Mouse (Mus musculus): ENCODE results near the gene Npl. TPM values are rescaled to one million over a fixed set of nuclear protein-coding genes. Genes with fewer than 3 reads are reported as not detected.
"Not testable (repeated sequence)": the region's sequence is repeated elsewhere in the genome, so short reads cannot be mapped to it uniquely, and the experiment has no call there.

Gene Npl
- polyA plus RNA-seq, 1 experiment = 10.0 TPM

DNA sequence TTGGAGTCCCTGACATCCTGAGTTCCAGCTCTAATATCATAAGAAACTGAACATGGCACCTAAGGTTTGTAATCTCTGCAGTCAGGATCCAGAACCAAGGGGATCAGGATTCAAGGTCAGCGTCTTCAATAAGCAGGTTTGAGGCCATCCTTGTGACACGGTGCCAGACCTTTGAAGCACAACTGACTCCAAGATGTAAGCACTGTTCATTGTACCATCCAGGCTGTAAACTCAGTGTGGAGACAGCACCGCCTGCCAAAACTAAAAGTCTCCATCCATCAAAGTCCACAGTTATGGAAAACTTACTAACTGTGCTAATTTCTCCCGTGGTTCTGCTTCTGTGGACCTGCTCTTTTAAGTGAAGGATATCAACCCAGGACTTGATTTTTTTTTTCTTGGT is 59.9 kb downstream of the Npl start:
- Histone ChIP-seq H3K9ac (ENCODE audit: low read depth, poor library complexity, severe bottlenecking) (0 out of 2 replicates have a peak overlapping the region, but pooled peaks have one; percentile 7), H3K4me1 (ENCODE audit: control insufficient read depth, insufficient read depth, low read length) (peaks cover 2% of the 10 kb centered on the region), H3K27ac (ENCODE audit: insufficient read depth, low read length) (no peak overlapping the region; the same call in 1 of the 2 replicates), H3K9me3 (replicated peaks; ENCODE audit: control insufficient read depth, insufficient read depth, low read length, poor library complexity, severe bottlenecking) (no peaks in the 10 kb centered on the region), H3K4me3 (ENCODE audit: low read depth, low read length) (no peak overlapping the region), H3K36me3 (ENCODE audit: control insufficient read depth, insufficient read depth, low read length, poor library complexity, severe bottlenecking) (peaks cover 5% of the 10 kb centered on the region), H3K27me3 (ENCODE audit: control insufficient read depth, insufficient read depth, low read length, poor library complexity, severe bottlenecking) (no peaks in the 10 kb centered on the region)
- no peak for TF ChIP-seq POLR2A (IDR thresholded peaks at IDR 0.05; ENCODE audit: insufficient read depth, low read length)

DNA sequence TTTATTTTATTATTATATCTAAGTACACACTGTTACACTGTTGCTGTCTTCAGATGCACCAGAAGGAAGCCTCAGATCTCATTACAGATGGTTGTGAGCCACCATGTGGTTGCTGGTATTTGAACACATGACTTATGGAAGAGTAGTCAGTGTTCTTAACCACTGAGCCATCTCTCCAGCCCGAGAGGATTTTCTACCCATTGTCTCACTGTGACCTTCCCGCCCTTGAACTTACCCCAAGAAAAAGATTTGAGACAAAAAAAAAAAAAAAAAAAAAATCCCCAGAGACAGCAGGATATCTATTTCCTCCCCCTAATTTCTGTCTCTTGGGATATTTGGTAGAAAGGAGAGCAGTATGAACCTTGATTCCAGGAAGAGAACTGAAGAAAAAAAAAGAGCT is 60.3 kb downstream of the Npl start:
- Histone ChIP-seq H3K9me3 (replicated peaks; ENCODE audit: control insufficient read depth, insufficient read depth, low read length, poor library complexity, severe bottlenecking) (no peaks in the 10 kb centered on the region), H3K4me1 (ENCODE audit: control insufficient read depth, insufficient read depth, low read length) (peaks cover 2% of the 10 kb centered on the region), H3K27me3 (ENCODE audit: control insufficient read depth, insufficient read depth, low read length, poor library complexity, severe bottlenecking) (no peaks in the 10 kb centered on the region), H3K4me3 (ENCODE audit: low read depth, low read length) (no peak overlapping the region), H3K9ac (ENCODE audit: low read depth, poor library complexity, severe bottlenecking) (0 out of 2 replicates have a peak overlapping the region, but pooled peaks have one; percentile 7), H3K36me3 (ENCODE audit: control insufficient read depth, insufficient read depth, low read length, poor library complexity, severe bottlenecking) (peaks cover 10% of the 10 kb centered on the region), H3K27ac (ENCODE audit: insufficient read depth, low read length) (no peak overlapping the region)
- no peak for TF ChIP-seq CTCF (IDR thresholded peaks at IDR 0.05; ENCODE audit: low read depth, low read length)
- no peak for TF ChIP-seq EP300 (IDR thresholded peaks at IDR 0.05; ENCODE audit: insufficient read depth, low read depth, low read length)
- no peak for TF ChIP-seq POLR2A (IDR thresholded peaks at IDR 0.05; ENCODE audit: insufficient read depth, low read length)

DNA sequence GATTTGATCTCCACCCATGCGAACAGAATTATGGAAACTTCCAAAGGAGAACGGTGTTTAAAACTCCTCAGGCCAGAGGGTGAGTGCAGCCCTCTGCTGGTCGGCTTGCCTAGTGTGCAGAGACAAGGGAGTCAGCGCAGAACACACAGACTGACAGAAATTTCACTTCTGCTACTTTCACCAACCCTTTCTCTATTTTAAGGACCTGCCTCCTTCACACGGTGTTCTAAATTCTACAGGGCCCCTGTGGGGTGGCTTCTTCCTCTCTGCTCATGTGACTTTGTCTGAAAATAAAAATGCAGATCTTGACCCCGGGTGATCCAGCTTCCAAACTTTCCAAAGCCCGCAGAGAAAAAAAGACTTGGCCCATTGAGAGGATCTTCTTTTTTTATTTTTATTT is 60.7 kb downstream of the Npl start:
- Histone ChIP-seq H3K36me3 (ENCODE audit: control insufficient read depth, insufficient read depth, low read length, poor library complexity, severe bottlenecking) (peaks cover 13% of the 10 kb centered on the region), H3K27me3 (ENCODE audit: control insufficient read depth, insufficient read depth, low read length, poor library complexity, severe bottlenecking) (no peaks in the 10 kb centered on the region), H3K27ac (ENCODE audit: insufficient read depth, low read length) (peak overlapping the region; percentile 54; the same call in 1 of the 2 replicates), H3K9ac (ENCODE audit: low read depth, poor library complexity, severe bottlenecking) (0 out of 2 replicates have a peak overlapping the region, but pooled peaks have one; percentile 95), H3K4me1 (ENCODE audit: control insufficient read depth, insufficient read depth, low read length) (peaks cover 2% of the 10 kb centered on the region), H3K9me3 (replicated peaks; ENCODE audit: control insufficient read depth, insufficient read depth, low read length, poor library complexity, severe bottlenecking) (no peaks in the 10 kb centered on the region), H3K4me3 (ENCODE audit: low read depth, low read length) (no peak overlapping the region)
- TF ChIP-seq EP300 (IDR thresholded peaks at IDR 0.05; ENCODE audit: insufficient read depth, low read depth, low read length) (no peak), CTCF (IDR thresholded peaks at IDR 0.05; ENCODE audit: low read depth, low read length) (peak; percentile 66), POLR2A (IDR thresholded peaks at IDR 0.05; ENCODE audit: insufficient read depth, low read length) (no peak)

DNA sequence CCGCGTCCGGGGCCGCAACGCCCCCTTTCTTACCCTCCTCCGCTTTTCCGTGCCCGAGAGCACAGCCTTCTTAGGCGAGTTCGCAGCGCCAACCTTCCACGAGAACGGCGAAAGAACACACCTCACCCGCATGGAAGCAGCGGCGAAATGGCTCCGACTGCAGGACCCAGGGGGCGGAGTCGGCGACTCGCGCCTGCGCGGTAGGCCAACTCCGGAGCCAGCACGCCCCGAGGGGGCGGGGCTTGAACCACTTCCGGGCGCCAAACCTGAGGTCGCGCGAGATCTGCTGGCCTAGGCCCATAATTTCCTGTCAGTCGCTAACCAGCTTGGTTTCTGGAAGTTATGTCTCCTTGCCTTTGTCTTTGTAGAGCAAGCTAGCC is 62.4 kb downstream of the Npl start, which contains the start of gene Dhx9:
TSS of gene Dhx9 (minus strand) at position 161 of the 380 bp plus-strand sequence.
- H3K9me3 ChIP-seq (replicated peaks; ENCODE audit: control insufficient read depth, insufficient read depth, low read length, poor library complexity, severe bottlenecking) = no peaks in the 10 kb centered on the region
- no peak for TF ChIP-seq CTCF (IDR thresholded peaks at IDR 0.05; ENCODE audit: low read depth, low read length)
- peak; percentile 97 for TF ChIP-seq POLR2A (IDR thresholded peaks at IDR 0.05; ENCODE audit: insufficient read depth, low read length)
- peaks cover 2% of the 10 kb centered on the region for H3K4me1 ChIP-seq (ENCODE audit: control insufficient read depth, insufficient read depth, low read length)
- no peaks in the 10 kb centered on the region for H3K27me3 ChIP-seq (ENCODE audit: control insufficient read depth, insufficient read depth, low read length, poor library complexity, severe bottlenecking)
- peak within 1 kb of the TSS; percentile 95 for H3K9ac ChIP-seq (ENCODE audit: low read depth, poor library complexity, severe bottlenecking)
- H3K27ac ChIP-seq (ENCODE audit: insufficient read depth, low read length) = peak within 1 kb of the TSS; percentile 54
- peak within 1 kb of the TSS; percentile 97 for H3K4me3 ChIP-seq (ENCODE audit: low read depth, low read length)
- H3K36me3 ChIP-seq (ENCODE audit: control insufficient read depth, insufficient read depth, low read length, poor library complexity, severe bottlenecking) = peaks cover 25% of the 10 kb centered on the region

DNA sequence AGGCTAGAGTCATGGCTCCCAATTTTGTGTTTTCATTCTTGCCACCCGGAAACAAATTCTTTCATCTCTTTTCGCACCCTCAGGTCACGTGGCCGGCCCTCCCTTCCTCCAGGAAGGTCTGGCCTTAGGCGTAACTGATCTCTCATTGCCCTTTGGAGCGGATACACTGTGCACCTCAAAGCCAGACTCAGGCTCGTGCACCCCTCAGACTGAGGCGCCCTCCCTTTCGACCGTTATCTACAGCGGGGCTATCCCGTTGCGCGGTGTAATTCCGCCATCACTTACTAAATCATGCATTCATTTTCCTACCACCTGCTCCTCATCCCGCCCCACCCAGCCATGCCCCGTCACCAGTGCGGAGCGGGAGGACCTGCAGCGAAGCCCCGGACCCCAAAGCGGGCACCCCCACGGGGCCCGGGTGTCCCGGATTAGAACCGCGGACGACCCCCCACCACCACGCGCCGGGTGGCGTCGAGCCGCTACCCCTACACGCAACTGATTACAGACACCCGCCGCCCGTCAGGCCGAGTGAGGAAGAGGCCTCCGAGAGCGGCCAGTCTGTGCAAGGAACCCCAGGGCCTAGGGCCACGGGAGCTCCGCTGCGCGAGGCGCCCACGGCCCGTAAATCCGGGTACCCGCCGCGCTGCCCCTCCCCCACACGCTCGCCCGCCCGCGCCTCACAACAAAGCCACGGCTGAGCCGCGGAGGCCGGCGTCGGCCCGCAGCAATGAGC is 62.9 kb downstream of the Npl start:
- H3K27ac ChIP-seq (ENCODE audit: insufficient read depth, low read length) = peak overlapping the region; percentile 49
- H3K9me3 ChIP-seq (replicated peaks; ENCODE audit: control insufficient read depth, insufficient read depth, low read length, poor library complexity, severe bottlenecking) = no peaks in the 10 kb centered on the region
- peak overlapping the region; percentile 97 for H3K4me3 ChIP-seq (ENCODE audit: low read depth, low read length)
- TF ChIP-seq EP300 (IDR thresholded peaks at IDR 0.05; ENCODE audit: insufficient read depth, low read depth, low read length) = no peak
- no peak for TF ChIP-seq POLR2A (IDR thresholded peaks at IDR 0.05; ENCODE audit: insufficient read depth, low read length)
- TF ChIP-seq CTCF (IDR thresholded peaks at IDR 0.05; ENCODE audit: low read depth, low read length) = no peak
- no peaks in the 10 kb centered on the region for H3K27me3 ChIP-seq (ENCODE audit: control insufficient read depth, insufficient read depth, low read length, poor library complexity, severe bottlenecking)
- peak overlapping the region; percentile 95 for H3K9ac ChIP-seq (ENCODE audit: low read depth, poor library complexity, severe bottlenecking)
- H3K36me3 ChIP-seq (ENCODE audit: control insufficient read depth, insufficient read depth, low read length, poor library complexity, severe bottlenecking) = peaks cover 31% of the 10 kb centered on the region
- H3K4me1 ChIP-seq (ENCODE audit: control insufficient read depth, insufficient read depth, low read length) = peaks cover 2% of the 10 kb centered on the region

DNA sequence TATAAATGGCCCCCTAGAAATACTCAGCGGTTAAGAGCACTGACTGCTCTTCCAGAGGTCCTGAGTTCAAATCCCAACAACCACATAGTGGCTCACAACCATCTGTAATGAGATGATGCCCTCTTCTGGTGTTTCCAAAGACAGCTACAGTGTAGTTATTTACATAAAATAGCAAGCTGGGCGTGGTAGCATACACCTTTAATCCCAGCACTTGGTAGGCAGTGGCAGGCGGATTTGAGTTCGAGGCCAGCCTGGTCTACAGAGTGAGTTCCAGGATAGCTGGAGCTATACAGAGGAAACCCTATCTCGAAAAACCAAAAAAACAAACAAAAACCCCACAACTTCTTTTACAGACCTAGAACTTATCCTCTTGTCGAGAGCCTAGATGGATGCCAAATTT is 63.7 kb downstream of the Npl start:
- peak overlapping the region; percentile 97 for H3K4me3 ChIP-seq (ENCODE audit: low read depth, low read length)
- not testable (repeated sequence) for H3K4me1 ChIP-seq (ENCODE audit: control insufficient read depth, insufficient read depth, low read length); H3K27me3 ChIP-seq (ENCODE audit: control insufficient read depth, insufficient read depth, low read length, poor library complexity, severe bottlenecking); H3K9me3 ChIP-seq (replicated peaks; ENCODE audit: control insufficient read depth, insufficient read depth, low read length, poor library complexity, severe bottlenecking); H3K27ac ChIP-seq (ENCODE audit: insufficient read depth, low read length)
- peak overlapping the region; percentile 95 for H3K9ac ChIP-seq (ENCODE audit: low read depth, poor library complexity, severe bottlenecking)
- H3K36me3 ChIP-seq (ENCODE audit: control insufficient read depth, insufficient read depth, low read length, poor library complexity, severe bottlenecking) = peaks cover 39% of the 10 kb centered on the region
